Mouse (Mus musculus) neutrophil, adult 5-6 weeks (primary cell): ENCODE measurements around the gene Dgcr8. TPM values are rescaled to one million over a fixed set of nuclear protein-coding genes. Genes with fewer than 3 reads are reported as not detected.
"Not testable (repeated sequence)": the region's sequence is repeated elsewhere in the genome, so short reads cannot be mapped to it uniquely, and the experiment has no call there.

Source experiments
- ATAC-seq: fragments of 151-379, 151-347 bp; 2 replicates; pipeline ENCODE4 v1.8.0; 2017; ENCODE audit warnings: mild to moderate bottlenecking, moderate TSS enrichment; ENCODE audit not compliant: insufficient number of reproducible peaks, poor library complexity, low FRiP score, severe bottlenecking; ENCODE audit errors: extremely low read depth
- total RNA-seq: library from RNA; stranded (forward); fragments of 200-1000 nt; gene quantifications from 2 replicates; pipeline ENCODE4 v1.2.3, GENCODE M21; 2017

Dgcr8 gene
- total RNA-seq, result 47.6 and 72.4 TPM in 2 replicates

GRCm38 (mm10) chr16:18289067-18289588 is at the start of gene Dgcr8:
TSS of gene Dgcr8 (minus strand) at chr16:18289246.
- peak; percentile 95 for ATAC-seq

GRCm38 (mm10) chr16:18337261-18337660 is 48.2 kb upstream of the Dgcr8 start:
- no peak for ATAC-seq

- ATAC-seq, result no peak
These were observed 46.9 kb upstream of the Dgcr8 start for GRCm38 (mm10) chr16:18335981-18336380.

- ATAC-seq, result no peak
These were observed 44.9 kb upstream of the Dgcr8 start for GRCm38 (mm10) chr16:18333976-18334375.

- no peak for ATAC-seq
These were observed 39.5 kb upstream of the Dgcr8 start for GRCm38 (mm10) chr16:18328524-18328923.

- ATAC-seq, result no peak
These were observed 38.9 kb upstream of the Dgcr8 start for GRCm38 (mm10) chr16:18327936-18328335.

- no peak for ATAC-seq
These were observed 36.7 kb upstream of the Dgcr8 start for GRCm38 (mm10) chr16:18325741-18326140.

- ATAC-seq, result no peak
These were observed 35.0 kb upstream of the Dgcr8 start for GRCm38 (mm10) chr16:18324031-18324430.

- no peak for ATAC-seq
These were observed 34.4 kb upstream of the Dgcr8 start for GRCm38 (mm10) chr16:18323460-18323859.

GRCm38 (mm10) chr16:18321443-18321842 is 32.4 kb upstream of the Dgcr8 start:
- no peak for ATAC-seq

GRCm38 (mm10) chr16:18318992-18319391 is 29.9 kb upstream of the Dgcr8 start:
- no peak for ATAC-seq

GRCm38 (mm10) chr16:18308159-18308558 is 19.1 kb upstream of the Dgcr8 start:
- no peak for ATAC-seq

- ATAC-seq, result not testable (repeated sequence)
These were observed 568 bp upstream of the Dgcr8 start for GRCm38 (mm10) chr16:18289614-18290013.

- peak; percentile 27; the same call in 1 of the 2 replicates for ATAC-seq
These were observed 425 bp downstream of the Dgcr8 start for GRCm38 (mm10) chr16:18288581-18289061.

GRCm38 (mm10) chr16:18288166-18288565 is 880 bp downstream of the Dgcr8 start:
- ATAC-seq, result no peak

GRCm38 (mm10) chr16:18275166-18275565 is 13.9 kb downstream of the Dgcr8 start:
- ATAC-seq, result no peak

- no peak for ATAC-seq
These were observed 20.9 kb downstream of the Dgcr8 start for GRCm38 (mm10) chr16:18268182-18268581.

GRCm38 (mm10) chr16:18265024-18265423 is 24.0 kb downstream of the Dgcr8 start:
- ATAC-seq, result no peak

GRCm38 (mm10) chr16:18258221-18258620 is 30.8 kb downstream of the Dgcr8 start, which contains the start of gene Gm49776:
TSS of gene Gm49776 (minus strand) at chr16:18258321.
- no peak for ATAC-seq

- ATAC-seq, result no peak
These were observed 35.2 kb downstream of the Dgcr8 start for GRCm38 (mm10) chr16:18253866-18254265.

GRCm38 (mm10) chr16:18252736-18253135 is 36.3 kb downstream of the Dgcr8 start:
- no peak for ATAC-seq
